Mouse (Mus musculus) forebrain, embryonic 11.5 days (tissue): ENCODE measurements around the gene Golt1a. TPM values are rescaled to one million over a fixed set of nuclear protein-coding genes. Genes with fewer than 3 reads are reported as not detected.

Source experiments
- ATAC-seq: fragments of 200-750 bp; cut with Nextera tagmentation; replicated peaks from 2 replicates; pipeline ENCODE4 v1.8.0; 2017; ENCODE audit warnings: moderate TSS enrichment; ENCODE audit not compliant: low FRiP score
- DNase-seq: peaks from one replicate; pipeline ENCODE4 v3.0.0-alpha.2; 2017; ENCODE audit warnings: low spot score
- H3K27ac ChIP-seq: fragments of 300-500 bp; sonication (generic); 2 replicates; pipeline ENCODE4 v1.5.1; 2014; ENCODE audit warnings: low read depth, low read length
- H3K27me3 ChIP-seq: fragments of 300-500 bp; sonication (generic); 2 replicates; pipeline ENCODE4 v1.6.1; 2014; ENCODE audit warnings: mild to moderate bottlenecking, low read length, mixed read lengths; ENCODE audit not compliant: control insufficient read depth, insufficient read depth
- H3K36me3 ChIP-seq: fragments of 300-500 bp; sonication (generic); 2 replicates; pipeline ENCODE4 v1.6.1; 2014; ENCODE audit warnings: mild to moderate bottlenecking, low read length, moderate library complexity, mixed read lengths; ENCODE audit not compliant: control insufficient read depth, insufficient read depth
- H3K4me1 ChIP-seq: fragments of 300-500 bp; sonication (generic); replicated peaks from 2 replicates; pipeline ENCODE4 v1.6.1; 2014; ENCODE audit warnings: low read length, mixed read lengths; ENCODE audit not compliant: control insufficient read depth, insufficient read depth
- H3K4me2 ChIP-seq: fragments of 300-500 bp; sonication (generic); 2 replicates; pipeline ENCODE4 v1.6.1; 2014; ENCODE audit warnings: low read depth, mild to moderate bottlenecking, low read length, moderate library complexity, mixed read lengths; ENCODE audit not compliant: severe bottlenecking
- H3K4me3 ChIP-seq: fragments of 300-500 bp; sonication (generic); 2 replicates; pipeline ENCODE4 v1.5.1; 2014; ENCODE audit warnings: low read depth, low read length
- H3K9ac ChIP-seq: fragments of 300-500 bp; sonication (generic); 2 replicates; pipeline ENCODE4 v1.6.1; 2014; ENCODE audit warnings: low read length
- H3K9me3 ChIP-seq: fragments of 300-500 bp; sonication (generic); 2 replicates; pipeline ENCODE4 v1.6.1; 2016; ENCODE audit warnings: low read length, mixed read lengths; ENCODE audit not compliant: control insufficient read depth
- WGBS: fragments of 180-500 bp; shearing (Covaris S2); extraction: QIAGEN DNeasy Blood & Tissue Kit; methylation state at CpG from one replicate; pipeline ENCODE4 v1.1.7; 2014; 5-methylcytosine and 5-hydroxymethylcytosine counted together
- polyA plus RNA-seq: library from polyadenylated mRNA; unstranded; fragments of >200 nt; fragmentation: Nextera tagmentation; extraction: Ambion mirVana; gene quantifications from 2 replicates; pipeline ENCODE4 v1.2.1, GENCODE M21; 2014

The Golt1a gene
- polyA plus RNA-seq, 1 experiment from 2014 or later: not detected

DNA sequence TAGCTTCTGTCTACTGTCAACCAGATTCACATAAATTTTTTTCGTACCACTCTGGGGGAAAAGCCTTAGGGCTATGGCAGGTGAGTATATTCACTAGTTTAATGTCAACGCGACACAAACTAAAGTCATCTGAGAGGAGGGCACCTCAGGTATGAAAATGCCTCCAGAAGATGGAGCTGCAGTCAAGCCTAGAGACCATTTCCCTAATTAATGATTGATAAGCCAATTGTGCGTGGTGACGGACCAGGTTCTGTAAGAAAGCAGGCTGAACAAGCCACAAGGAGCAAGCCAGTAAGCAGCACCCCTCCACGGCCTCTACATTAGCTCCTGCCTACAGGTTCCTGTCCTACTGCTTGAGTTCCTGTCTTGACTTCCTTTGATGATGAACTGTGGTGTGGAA is 51.4 kb downstream of the Golt1a start:
- peaks cover 21% of the 10 kb centered on the region for H3K27me3 ChIP-seq
- H3K27ac ChIP-seq: no peak overlapping the region
- peaks cover 7% of the 10 kb centered on the region for H3K4me1 ChIP-seq
- no peak overlapping the region for H3K4me3 ChIP-seq
- 93% methylated on average over 6 of the region's 6 CpGs for WGBS
- H3K9me3 ChIP-seq: no peaks in the 10 kb centered on the region
- no peak overlapping the region for H3K9ac ChIP-seq
- ATAC-seq (no peak), DNase-seq (no peak)
- no peak overlapping the region for H3K4me2 ChIP-seq
- no peaks in the 10 kb centered on the region for H3K36me3 ChIP-seq

DNA sequence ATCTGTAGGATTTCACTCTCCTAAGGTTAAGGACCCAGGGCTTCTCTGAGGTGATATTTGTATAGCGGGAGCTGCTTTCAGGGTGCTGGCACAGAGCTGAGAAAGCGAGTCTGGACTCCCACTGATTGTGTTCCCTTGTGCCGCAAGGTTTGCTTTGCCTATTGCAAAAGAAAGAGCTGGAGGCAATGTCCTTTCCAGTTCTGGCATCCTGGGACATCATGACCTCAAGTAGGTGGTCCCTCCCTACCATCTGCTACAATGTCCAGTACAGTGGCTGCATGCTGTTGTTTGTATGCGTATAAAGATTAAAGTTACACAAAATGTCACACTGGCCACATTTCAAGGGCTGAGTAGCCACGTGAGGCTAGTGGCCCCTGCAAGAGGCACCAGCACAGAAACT is 52.5 kb downstream of the Golt1a start:
- Histone ChIP-seq H3K27me3 (peaks cover 21% of the 10 kb centered on the region), H3K27ac (no peak overlapping the region), H3K4me1 (peaks cover 7% of the 10 kb centered on the region), H3K4me3 (no peak overlapping the region), H3K36me3 (no peaks in the 10 kb centered on the region), H3K4me2 (no peak overlapping the region), H3K9me3 (no peaks in the 10 kb centered on the region), H3K9ac (no peak overlapping the region)
- WGBS: 89% methylated on average over 5 of the region's 5 CpGs
- ATAC-seq: no peak
- no peak for DNase-seq

DNA sequence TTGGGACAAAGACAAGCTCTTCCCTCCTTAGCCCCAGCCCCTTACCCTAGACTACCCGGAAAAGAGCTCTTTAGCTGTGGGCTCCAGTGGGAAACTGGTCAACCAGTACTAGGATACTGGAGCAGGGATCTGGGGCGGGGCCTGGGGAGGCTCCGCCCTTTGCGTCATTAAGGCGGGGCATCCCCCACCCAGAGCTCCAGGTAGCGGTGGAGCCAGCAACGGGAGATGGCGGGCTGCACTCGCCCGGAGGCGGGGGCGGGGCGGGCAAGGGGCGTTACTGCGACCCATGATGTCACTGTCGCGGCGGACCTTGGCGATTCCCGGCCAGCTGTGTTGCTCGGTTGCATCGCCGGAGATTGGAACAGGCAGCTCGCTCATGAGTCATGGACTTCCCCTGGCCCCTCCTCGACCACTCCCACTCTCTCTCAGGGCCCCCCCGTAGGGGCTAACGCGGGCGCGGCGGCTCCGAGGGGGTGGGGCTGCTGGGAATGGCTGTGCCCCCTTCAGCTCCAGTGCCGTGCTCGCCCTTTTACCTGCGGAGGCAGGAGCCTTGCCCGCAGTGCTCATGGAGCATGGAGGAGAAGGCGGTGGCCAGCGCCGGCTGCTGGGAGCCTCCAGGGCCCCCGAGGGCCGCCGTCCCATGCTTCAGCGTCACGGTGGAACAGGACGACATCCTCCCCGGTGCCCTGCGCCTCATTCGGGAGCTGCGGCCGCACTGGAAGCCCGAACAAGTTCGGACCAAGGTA is 53.8 kb downstream of the Golt1a start, which contains the start of gene Etnk2:
Etnk2 (plus strand) TSS at position 297 of the 746 bp plus-strand sequence.
- WGBS: under 1% methylated on average over 51 of the region's 52 CpGs
- peak; percentile 74 for ATAC-seq
- peaks cover 14% of the 10 kb centered on the region for H3K4me1 ChIP-seq
- peak within 1 kb of the TSS; percentile 63 for H3K9ac ChIP-seq
- H3K36me3 ChIP-seq: no peaks in the 10 kb centered on the region
- H3K27me3 ChIP-seq: peaks cover 21% of the 10 kb centered on the region
- peak within 1 kb of the TSS; percentile 62 for H3K4me3 ChIP-seq
- H3K27ac ChIP-seq: no peak within 1 kb of the TSS
- H3K4me2 ChIP-seq: peak within 1 kb of the TSS; percentile 97
- peak; percentile 90 for DNase-seq
- no peaks in the 10 kb centered on the region for H3K9me3 ChIP-seq

DNA sequence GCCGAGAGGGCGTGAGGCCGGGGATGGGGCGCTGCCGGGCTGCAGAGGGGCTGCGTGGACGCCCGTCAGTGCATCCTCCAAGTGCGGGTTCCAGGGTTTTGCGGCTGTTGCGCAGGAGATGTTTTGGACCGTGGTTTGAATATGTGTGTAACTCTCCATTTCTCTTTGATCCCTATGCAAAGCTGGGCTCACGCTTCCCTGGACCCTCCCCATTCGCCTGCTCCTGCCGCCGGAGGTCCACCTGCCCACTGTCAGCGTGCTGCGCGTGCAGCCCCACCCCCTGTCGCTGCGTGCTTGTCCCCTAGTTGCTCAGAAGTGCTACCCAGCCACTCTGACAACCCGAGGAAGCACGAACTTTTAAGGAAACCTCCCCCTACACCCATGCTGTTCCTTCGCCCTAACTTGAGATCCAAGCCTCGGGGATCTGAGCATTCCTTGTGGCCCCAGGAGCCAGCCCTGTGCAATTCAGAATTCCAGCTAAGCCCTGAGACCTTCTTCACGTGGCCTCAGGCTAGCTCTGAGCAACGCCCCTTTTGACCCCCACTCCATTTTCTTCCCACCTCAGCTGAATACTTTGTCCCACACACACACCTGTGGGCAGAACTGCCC is 54.5 kb downstream of the Golt1a start:
- DNase-seq: no peak
- H3K9ac ChIP-seq: peak overlapping the region; percentile 63
- no peaks in the 10 kb centered on the region for H3K36me3 ChIP-seq
- no peak overlapping the region for H3K27ac ChIP-seq
- H3K4me3 ChIP-seq: peak overlapping the region; percentile 62
- peaks cover 21% of the 10 kb centered on the region for H3K27me3 ChIP-seq
- H3K9me3 ChIP-seq: no peaks in the 10 kb centered on the region
- under 1% methylated on average over 27 of the region's 27 CpGs for WGBS
- no peak for ATAC-seq
- H3K4me1 ChIP-seq: peaks cover 14% of the 10 kb centered on the region
- peak overlapping the region; percentile 97 for H3K4me2 ChIP-seq

DNA sequence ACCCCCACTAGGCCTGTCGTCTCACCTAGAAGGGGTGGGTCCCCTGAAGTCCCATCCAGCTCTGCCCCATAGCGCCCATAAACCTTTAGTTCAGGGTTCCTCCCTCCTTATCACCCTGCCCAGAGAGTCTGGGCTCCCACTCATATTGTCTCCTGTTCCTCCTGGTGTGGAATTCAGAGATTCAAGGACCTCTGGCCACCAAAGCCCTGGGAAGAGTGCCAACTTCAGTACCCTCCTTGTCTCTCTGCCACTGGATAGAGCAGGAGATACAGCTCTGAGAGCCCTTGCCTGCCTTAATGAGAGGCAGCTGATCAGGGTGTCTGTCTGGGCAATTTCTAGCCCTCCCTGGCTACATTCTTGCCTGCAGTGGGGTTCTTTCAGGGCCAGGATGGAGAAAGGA is 55.3 kb downstream of the Golt1a start:
- 55% methylated on average over 2 of the region's 2 CpGs for WGBS
- no peak for ATAC-seq
- Histone ChIP-seq H3K4me1 (peaks cover 14% of the 10 kb centered on the region), H3K9ac (no peak overlapping the region), H3K36me3 (no peaks in the 10 kb centered on the region), H3K27ac (no peak overlapping the region), H3K9me3 (no peaks in the 10 kb centered on the region), H3K4me3 (no peak overlapping the region), H3K27me3 (peaks cover 21% of the 10 kb centered on the region), H3K4me2 (no peak overlapping the region)
- DNase-seq: no peak

DNA sequence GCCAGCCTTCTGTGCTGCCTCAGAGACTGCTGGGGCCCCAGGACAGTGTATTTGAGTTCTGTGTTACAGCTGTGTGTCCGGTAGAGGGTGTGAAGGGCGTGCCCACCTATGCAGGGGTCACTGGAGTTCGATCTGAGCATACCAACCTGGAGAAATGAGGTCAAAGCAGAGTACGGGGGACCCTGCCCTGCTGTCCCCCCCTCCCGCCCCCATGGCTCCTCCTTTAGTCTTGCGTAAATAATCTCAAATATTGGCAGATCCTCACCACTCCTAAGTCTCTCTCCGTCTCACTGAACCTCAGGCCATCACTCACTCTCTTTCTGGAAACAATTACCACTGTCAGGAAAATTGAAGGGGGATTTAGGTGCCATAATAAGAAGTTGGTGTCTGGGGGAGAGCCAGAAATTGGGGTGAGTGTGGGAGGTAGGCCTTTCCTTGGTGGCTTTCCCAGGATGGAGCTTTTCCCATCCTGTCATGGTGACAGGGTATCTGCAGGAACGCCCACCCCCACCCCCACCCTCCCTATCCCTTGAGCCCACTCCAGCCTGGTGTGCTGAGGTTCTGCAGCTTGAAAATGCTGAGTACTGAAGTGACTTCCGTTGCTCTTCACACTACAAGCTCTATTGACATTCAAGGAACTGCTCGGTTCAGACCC is 57.5 kb downstream of the Golt1a start:
- Histone ChIP-seq H3K9ac (no peak overlapping the region), H3K4me2 (no peak overlapping the region), H3K9me3 (no peaks in the 10 kb centered on the region), H3K36me3 (no peaks in the 10 kb centered on the region), H3K4me1 (peaks cover 14% of the 10 kb centered on the region), H3K27ac (no peak overlapping the region), H3K4me3 (no peak overlapping the region), H3K27me3 (peaks cover 21% of the 10 kb centered on the region)
- ATAC-seq: no peak
- DNase-seq: no peak
- WGBS: 47% methylated on average over 10 of the region's 10 CpGs

DNA sequence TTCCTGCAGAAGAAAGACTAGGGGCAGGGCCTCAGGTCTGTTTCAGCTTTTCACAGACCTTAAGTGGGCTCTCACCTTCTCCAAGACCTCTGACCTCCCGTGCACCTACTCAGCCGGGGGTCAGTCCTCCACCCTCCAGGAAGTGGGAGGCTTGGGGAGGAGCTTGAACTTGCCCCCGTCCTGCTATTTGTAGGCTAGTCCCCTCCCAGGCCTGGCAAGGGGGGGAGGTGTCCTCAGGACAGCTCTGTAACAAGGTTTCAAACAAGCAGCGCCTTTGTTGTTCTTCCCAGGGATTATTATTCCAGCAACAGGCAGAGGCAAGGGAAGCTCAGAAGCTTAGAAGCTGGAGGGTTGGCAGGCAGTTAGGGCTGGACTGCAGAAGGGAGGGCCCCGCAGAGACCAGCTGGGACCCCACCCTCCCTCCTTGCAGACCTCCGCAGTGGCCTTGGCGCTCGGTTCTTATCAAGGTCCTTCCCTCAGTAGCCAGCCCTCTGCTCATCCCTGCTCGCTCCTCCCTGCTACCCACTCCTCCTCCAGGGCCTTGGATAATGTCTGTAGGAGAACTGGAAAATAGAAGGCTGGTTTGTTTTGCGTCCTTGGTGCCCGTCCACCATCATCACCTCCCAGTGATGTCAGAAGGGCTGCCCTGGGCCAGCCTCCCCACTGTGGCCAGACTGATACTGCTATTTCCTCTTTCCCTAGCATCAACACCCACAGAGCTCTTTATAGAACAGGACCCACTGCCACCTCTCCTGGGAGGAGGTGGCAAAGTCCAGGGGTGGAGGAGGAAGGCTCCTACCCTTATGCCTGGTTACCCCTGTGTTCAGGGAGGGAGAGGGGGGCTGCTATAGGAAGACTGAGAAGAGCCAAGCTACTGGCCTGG is 58.2 kb downstream of the Golt1a start:
- Histone ChIP-seq H3K9me3 (no peaks in the 10 kb centered on the region), H3K4me3 (no peak overlapping the region), H3K36me3 (no peaks in the 10 kb centered on the region), H3K4me2 (no peak overlapping the region), H3K27me3 (peaks cover 21% of the 10 kb centered on the region), H3K9ac (0 out of 2 replicates have a peak overlapping the region, but pooled peaks have one; percentile 3), H3K27ac (no peak overlapping the region), H3K4me1 (peaks cover 14% of the 10 kb centered on the region)
- no peak for DNase-seq
- 11% methylated on average over 11 of the region's 11 CpGs for WGBS
- no peak for ATAC-seq

DNA sequence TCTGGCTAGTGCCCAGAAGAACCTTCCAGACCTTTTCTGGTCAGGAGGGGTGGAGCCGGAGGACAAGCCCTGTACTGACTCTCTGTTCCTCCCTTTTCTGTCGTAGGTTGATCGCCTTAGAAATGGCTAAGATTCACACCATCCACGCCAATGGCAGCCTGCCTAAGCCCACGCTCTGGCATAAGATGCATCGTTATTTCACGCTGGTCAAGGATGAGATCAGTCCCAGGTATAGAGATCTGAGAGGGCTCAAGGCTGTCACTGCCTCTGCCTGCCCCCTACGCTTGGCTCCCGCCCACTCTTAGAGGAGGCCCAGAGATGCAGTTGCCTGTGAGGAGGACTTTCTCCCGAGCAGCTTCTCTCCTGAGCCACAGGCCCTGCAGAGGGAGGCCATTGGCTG is 59.0 kb downstream of the Golt1a start:
- ATAC-seq: no peak

More for the DNA sequence above, 59.0 kb downstream of the Golt1a start:
- Histone ChIP-seq H3K9ac (no peak overlapping the region), H3K4me2 (no peak overlapping the region), H3K4me3 (no peak overlapping the region), H3K4me1 (peaks cover 14% of the 10 kb centered on the region), H3K27me3 (peaks cover 19% of the 10 kb centered on the region), H3K9me3 (no peaks in the 10 kb centered on the region), H3K36me3 (no peaks in the 10 kb centered on the region), H3K27ac (no peak overlapping the region)
- WGBS: 68% methylated on average over 10 of the region's 10 CpGs
- no peak for DNase-seq
